Mouse (Mus musculus) lung, postnatal 0 days (tissue): ENCODE data around the gene Odf3l1.

Experiments used
- CTCF ChIP-seq: IDR thresholded peaks from 2 replicates; pipeline ENCODE4 v1.5.1; 2016; ENCODE audit warnings: antibody characterized with exemption, mild to moderate bottlenecking
- EP300 ChIP-seq: IDR thresholded peaks from 2 replicates; pipeline ENCODE4 v1.6.1; 2016; ENCODE audit warnings: antibody characterized with exemption, mild to moderate bottlenecking, control low read depth

- no peak for TF ChIP-seq CTCF
- TF ChIP-seq EP300: no peak
These were observed 19.8 kb downstream of the Odf3l1 start for GRCm38 (mm10) chr9:56844644-56845043.
